Mouse (Mus musculus): ENCODE measurements around the gene Cabp2.

DNA sequence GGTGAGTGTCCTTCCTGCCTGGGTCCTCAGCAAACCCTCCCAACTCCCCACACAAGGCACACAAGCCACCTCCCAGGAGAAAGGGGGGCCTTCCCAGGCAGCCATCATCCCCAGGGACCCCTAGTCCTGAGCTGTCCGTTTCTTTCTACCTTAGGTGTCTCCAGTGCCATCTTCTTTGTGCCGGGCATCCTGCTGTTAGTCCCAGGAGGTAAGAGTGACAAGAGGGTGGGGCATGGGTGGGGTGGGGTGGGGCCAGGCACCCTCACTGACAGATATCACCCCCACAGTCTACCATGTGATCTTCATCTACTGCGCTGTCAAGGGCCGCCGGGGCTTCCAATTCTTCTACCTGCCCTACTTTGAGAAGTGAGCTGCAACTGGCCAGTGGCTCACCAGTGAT is 49.7 kb downstream of the Cabp2 start:
- TF ChIP-seq POLR2A (IDR thresholded peaks at IDR 0.05; ENCODE audit: insufficient read depth, low read depth, low read length): no peak
- TF ChIP-seq CTCF (IDR thresholded peaks at IDR 0.05): no peak
- no peak for TF ChIP-seq EP300 (IDR thresholded peaks at IDR 0.05; ENCODE audit: insufficient read depth, low read depth, low read length)
